Mouse (Mus musculus) erythroblast, adult 5-6 weeks (primary cell): ENCODE data around the gene Cdk6. TPM values are rescaled to one million over a fixed set of nuclear protein-coding genes. Genes with fewer than 3 reads are reported as not detected.
A peak's percentile ranks its signal among the peaks of the same experiment; 100 is the strongest.
"Not testable (repeated sequence)": the region's sequence is repeated elsewhere in the genome, so short reads cannot be mapped to it uniquely, and the experiment has no call there.

Source experiments
- ATAC-seq: replicated peaks from 2 replicates; pipeline ENCODE4 v1.8.0; 2016; ENCODE audit warnings: moderate number of reproducible peaks, mild to moderate bottlenecking, moderate TSS enrichment, inconsistent platforms; ENCODE audit not compliant: poor library complexity, low FRiP score, severe bottlenecking
- total RNA-seq, 2 experiments: library from RNA; stranded (forward) in 1 of 2; stranded (reverse) in 1 of 2; fragments of 150-400 nt in 1 of 2; fragments of 200-764, 138-1000 nt in 1 of 2; gene quantifications; 2 replicates each; pipeline versions ENCODE4 v1.2.3 to v1.2.4; 2015 to 2017; ENCODE audit warnings: low replicate concordance in 2 of 2

Gene Cdk6
- total RNA-seq, 2 experiments from 2014 or later, result 21.3 to 40.5 TPM

DNA sequence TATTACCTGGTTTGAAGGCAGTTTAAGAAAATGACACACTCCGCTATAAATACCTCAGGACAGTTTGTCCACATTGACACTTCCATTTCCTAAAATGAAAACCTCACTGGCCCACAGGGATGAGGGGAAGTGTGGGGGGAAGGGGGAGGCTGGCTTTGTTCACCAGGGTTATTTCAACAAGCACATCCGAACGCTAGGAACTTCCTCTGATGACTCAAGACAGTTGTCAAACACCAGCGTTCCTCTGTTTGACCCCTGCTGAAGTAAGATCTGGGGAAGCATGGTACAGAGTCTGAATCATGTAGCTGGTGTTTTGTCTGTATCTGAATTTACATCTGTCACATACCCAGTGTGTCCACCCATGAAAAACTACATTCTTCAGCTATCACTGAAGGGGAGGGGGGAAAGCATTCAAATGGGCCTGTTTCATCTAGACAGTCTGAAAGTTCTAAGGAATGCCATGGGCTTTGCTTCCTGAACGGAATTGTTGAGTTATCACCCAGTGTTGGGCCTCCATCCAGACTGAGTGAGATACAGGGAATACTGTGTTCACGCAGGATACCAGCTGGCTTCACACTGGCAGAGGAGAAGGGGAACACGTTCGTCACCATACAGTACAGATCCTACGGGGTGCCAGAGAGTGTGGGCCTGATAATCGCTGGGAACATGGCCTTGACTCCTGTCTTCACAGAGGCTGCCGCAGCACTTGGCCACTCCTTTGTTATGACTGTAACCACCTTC is 161.5 kb downstream of the Cdk6 start:
- peak; percentile 34; the same call in 1 of the 2 replicates for ATAC-seq

DNA sequence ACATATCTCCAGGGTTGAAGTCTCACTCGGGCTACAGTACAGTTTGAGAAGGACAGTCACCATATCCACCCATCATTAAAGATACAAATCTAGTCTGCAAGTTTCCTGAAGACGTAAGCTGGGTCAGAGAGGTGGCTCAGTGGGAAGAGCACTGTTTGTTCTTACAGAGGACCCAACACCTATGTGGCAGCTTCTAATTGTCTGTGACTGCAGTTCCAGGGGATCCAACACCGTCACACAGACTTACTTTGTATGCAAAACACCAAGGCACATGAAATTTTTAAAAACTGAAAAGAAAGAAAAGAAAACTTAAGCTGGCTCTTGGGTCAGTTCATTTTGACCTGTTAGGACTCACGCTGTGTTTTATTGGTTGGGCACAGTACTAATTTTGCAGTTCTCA is 162.1 kb downstream of the Cdk6 start:
- no peak for ATAC-seq

DNA sequence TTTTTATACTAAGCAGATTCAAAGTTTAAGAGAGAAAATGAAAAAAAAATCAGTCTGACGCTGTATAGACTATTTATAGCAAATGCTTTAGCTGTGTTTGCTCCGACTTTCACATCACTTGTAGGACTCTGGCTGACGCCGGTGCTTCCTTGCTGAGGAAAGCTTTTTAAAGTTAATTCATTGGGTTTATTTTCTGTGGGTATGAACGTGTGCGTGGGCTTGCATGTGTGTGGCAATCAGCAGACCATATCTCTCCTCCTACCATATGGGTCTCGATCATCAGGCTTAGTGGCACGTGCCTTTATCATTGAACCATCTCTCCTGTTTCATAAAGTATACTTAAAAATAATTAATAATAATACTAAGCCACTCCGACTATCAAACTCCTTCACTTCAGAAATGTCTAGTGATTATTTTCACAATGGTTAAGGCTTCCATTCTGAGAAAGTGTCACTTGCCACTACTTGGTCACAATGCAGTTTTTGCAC is 162.6 kb downstream of the Cdk6 start:
- ATAC-seq, result no peak

DNA sequence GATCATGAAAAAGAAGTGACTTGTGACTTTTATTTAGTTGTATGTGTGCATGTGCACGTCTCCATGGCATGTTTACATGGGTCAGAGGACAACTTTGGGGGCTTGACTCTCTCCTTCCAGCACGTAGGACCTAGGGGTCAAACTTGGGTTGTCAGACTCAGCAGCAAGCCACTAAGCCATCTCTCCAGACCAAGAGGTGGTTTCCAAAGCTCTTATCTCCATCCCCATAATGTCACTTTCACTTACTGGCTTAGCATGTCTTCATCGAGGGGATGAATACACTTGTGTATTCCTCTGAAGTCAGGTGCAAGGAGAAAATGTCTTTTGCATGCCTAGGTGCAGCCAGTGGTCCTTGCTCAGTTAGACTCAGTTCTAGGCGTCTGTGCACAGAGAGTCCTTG is 163.2 kb downstream of the Cdk6 start:
- no peak for ATAC-seq

DNA sequence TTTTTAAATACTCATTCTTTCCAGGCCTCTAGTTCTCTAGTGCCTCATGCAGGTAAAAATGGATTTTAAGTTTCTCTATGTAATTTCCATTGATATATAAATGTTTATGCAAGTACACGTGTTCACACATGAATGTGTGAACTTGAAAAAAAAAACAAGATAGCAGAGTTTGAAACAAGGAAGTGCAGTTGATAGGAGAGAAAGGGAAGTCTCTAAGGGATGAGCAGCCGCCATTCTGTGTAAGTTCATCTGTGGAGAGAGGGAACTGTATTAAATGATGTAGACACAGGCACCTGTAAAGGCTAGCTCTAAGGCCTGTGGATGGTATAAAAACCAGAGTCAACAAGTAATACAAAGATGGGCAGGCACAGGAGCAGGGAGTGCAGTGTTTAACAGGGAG is 164.3 kb downstream of the Cdk6 start:
- ATAC-seq, result no peak

DNA sequence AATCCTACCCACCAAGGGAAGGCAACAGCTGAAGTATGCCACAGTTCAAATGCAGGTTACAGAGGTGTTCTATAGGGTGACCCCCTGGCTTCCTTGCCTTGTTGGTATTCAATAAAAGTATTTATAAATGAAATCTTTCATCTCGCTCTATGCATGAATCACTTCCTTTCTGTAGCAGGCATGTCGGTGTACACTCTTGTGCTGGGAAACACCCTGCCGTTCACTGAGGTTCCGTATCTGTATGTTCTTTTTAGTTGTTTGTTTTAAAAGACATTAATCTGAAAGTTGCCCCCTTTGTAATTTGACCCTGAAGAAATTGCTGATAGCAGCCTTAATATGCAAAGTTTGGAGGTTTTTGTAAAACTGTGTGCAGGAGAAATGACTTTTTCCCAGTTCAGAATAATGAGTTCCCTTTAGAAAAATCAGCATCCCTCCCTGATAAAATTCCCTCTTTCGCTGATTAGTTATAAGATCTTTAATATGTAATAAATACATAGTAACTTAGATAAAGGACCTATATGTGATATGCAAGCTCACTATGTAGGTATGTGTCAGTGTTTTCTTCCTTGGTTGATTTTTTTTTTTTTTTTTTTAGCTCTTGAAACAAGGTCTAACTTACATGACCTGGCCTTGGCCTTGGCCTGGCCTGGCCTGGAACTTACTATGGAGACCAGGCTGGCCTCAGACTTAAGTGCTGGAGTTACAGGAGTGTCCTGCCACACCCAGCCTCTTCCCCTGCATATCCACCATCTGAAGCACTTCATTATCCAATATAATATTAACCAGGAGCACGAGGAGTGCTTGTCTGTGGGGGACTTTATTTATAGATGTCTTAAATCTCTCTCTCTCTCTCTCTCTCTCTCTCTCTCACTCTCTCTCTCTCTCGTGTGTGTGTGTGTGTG is 167.4 kb downstream of the Cdk6 start:
- ATAC-seq, result no peak

- no peak for ATAC-seq
Observed at GRCm38 (mm10) chr5:3509503-3509902, 168.2 kb downstream of the Cdk6 start.

GRCm38 (mm10) chr5:3511097-3511795 is 170.0 kb downstream of the Cdk6 start:
- ATAC-seq, result no peak

DNA sequence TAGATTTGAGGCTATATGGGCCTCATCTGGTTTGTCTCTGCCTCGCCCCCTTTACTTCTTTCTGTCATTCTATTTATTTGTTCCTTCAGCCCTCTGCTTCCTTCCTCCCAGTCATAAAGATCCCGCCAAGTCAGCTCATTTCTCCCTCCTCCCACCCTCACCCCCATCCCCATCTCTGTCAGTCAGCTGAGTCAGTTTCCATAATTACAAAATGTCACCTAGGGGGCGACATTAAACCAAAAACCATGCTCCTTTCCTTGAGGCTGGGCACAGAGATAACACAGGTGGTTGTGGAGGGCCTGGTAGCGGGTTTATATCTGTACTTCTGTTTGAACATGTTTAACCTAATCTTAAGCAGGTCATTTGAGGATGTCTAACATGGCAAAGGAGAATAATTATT is 171.3 kb downstream of the Cdk6 start:
- peak; percentile 85 for ATAC-seq

DNA sequence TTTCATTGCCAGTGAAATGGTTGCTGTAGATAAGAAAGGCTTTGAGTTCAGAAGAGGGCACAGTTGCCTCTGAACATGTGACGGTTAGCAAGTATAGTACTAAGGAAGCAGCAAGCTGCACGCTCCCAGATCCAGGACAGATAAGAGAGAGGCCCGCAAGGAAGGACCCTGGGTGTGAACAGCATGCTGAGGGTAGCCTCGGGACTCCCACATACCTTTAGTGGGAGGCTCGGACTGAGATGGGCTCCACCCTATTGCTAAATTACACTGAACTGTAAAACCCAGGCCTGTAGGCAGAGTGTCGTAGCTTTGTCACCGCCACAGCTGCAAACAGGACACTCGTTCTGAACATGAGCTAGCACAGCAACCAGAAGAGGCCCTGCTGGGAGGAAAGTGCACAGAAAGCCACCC is 173.6 kb downstream of the Cdk6 start:
- 0 out of 2 replicates have a peak, but pooled peaks have one; percentile 23 for ATAC-seq

DNA sequence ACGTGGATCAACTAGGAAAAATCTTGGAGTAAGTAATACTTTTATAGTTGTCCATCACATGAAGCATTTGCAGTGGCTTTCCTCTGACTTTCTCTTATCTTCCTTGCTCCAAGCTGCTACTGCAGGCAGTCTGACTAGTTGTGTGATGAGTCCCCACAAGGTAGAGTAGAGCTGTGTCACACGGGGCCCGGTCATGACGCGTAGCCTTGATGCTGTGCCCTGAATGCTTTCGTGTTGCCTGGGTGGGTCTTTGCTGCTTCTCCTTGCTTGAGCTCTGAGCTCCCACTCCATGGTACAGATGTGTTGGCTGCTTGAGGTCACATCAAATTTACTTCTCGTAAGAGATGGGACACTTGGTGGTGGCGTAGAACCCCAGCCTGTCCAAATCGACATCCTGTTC is 174.2 kb downstream of the Cdk6 start:
- no peak for ATAC-seq

GRCm38 (mm10) chr5:3516481-3517075 is 175.3 kb downstream of the Cdk6 start:
- 0 out of 2 replicates have a peak, but pooled peaks have one; percentile 37 for ATAC-seq

DNA sequence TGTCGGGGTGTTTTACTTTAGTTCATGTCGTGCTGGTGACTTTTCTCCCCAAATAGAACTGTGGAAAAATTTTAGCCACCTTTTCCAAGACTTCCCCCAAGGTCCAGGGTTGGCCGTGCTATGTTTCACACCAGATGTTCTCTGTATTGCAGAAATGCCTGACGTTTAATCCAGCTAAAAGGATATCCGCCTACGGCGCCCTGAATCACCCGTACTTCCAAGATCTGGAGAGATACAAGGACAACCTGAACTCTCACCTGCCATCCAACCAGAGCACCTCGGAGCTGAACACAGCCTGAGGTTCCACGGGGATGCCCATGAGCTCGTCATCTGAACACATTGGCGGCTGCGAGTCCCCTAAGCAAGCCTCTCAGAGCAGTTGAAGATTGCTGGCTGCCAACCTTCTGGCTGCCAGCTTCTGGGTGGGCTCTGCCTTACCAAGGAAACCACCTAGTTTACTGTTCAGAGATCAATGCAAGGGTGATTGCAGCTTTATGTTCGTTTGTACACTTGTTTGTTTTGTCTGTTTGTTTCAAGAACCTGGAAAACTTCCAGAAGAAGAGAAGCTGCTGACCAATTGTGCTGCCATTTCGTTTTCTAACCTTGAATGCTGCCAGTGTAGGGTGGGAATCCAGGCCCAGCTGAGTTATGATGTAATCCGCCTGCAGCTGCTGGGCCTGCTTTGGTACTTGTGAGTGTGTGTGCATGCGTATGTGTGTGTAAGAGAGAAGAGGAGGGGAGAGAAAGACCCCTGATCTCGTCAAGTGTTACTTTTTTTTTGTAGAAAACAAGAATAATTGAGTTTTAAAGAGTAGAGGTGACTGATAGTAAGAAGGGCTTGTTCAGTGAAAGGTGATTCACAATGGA is 179.4 kb downstream of the Cdk6 start:
- ATAC-seq, result no peak

GRCm38 (mm10) chr5:3521741-3522140 is 180.5 kb downstream of the Cdk6 start:
- no peak for ATAC-seq

DNA sequence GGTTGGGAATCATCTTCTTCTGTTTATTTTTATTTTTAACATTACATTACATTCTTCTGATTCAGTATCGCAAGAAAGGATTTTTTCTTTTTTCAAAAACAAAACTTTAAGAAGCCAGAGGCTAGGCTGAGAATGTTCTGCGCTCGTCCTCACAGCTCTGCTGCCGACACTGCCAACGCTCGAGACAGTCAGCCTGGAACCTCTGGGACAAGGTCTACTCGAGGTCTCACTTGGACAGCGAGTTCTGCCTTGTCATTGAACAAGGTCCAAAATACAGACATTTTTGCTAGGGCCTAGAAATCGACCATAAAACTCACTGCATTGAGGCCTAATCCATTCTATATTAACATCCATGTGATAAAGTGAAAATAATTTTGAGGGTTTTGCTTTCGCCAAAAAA is 181.5 kb downstream of the Cdk6 start:
- no peak for ATAC-seq

DNA sequence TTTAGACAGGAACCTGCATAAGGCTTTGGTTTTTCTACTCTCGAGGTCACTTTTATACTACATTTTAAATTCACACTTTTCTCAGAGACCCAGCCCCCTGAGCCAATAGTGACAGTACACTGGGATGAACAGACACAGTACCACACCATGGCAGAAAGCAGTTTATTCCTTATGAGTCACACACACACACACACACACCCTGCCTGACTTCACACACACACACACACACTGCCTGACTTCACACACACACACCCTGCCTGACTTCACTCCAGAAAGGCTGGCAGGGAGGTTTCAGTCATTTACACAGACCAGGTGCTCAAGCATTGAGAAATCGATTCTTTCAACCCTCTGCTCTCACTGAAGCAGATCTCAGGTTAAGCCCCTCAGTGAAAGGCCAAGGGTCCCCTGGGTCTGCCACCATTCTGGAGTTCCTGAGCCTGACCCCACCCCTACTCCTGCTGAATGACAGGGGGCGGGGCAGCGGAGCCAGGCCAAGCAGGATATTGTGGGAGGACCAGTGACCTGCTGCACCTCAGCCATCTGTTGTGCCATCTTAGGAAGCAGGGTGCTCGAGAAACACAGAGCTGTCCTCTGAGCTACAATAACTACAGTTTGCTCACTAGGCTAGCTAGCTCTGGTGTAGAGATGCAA is 185.9 kb downstream of the Cdk6 start:
- no peak for ATAC-seq

DNA sequence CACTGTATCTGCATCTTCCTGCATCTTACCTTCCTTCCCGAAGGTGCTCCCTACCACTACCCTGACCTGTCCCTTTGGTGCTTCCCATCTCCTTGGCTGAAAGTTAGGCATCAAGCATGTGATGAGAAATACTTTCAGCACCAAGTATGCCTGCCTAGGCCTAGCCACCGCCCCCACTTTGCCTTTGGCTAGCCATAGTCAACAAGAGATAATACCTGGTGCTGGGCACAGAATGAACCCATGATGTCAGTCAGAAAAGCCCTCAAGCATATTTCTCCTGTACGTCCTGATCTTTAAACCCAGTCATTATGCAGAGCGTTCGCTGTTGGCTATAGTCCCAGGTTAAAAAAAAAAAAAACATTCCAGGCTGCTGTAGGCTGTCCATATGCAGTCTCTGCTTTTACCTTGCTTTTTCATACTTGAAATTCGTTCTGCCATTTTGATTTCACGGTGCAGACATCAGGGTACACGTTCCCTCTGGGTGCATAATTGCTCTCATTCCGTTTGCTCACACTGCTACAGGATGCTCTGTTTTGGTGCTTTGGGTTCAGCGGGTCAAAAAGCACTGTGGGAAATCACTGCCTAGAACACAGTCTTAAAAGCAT is 188.4 kb downstream of the Cdk6 start:
- ATAC-seq, result no peak

DNA sequence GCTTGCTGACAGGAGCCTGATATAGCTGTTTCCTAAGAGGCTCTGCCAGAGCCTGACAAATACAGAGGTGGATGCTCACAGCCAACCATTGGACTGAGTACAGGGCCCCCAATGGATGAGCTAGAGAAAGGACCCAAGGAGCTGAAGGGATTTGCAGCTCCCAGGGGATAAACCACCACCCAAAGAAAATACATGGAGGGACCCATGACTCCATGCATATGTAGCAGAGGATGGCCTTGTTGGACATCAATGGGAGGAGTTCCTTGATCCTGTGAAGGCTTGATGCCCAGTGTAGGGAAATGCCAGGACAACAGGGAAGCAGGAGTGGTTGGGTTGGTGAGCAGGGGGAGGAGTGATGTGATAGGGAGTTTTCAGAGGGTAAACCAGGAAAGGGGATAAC is 190.8 kb downstream of the Cdk6 start:
- ATAC-seq, result not testable (repeated sequence)
